Mouse (Mus musculus): Measurements from ENCODE around the gene Cnih1. TPM values are rescaled to one million over a fixed set of nuclear protein-coding genes. Genes with fewer than 3 reads are reported as not detected.

Cnih1 gene
- polyA plus RNA-seq, 1 experiment from 2014 or later, result 170 TPM

DNA sequence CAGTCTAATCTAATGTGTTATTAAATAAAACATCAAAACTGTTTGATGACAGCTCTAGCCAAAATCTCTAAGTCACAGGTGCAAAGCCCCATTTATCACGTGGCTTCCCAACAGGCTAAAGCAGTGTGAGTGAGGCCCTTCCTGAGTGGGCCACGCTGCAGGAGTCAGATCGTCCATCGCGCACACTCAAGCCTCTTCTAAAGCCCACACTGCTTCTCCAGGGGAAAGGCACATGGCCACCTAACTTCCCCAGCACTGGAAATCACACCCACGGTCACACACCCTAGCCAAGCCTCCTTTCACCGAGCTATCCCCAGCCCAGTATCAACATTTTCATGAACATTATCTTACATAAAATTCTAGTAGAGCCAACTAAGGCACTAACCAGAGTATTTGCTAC lies 7.1 kb downstream of the Cnih1 start:
- WGBS, result 93% methylated on average over 7 of the region's 7 CpGs
- no peak overlapping the region for H3K4me2 ChIP-seq (ENCODE audit: low read length)
- H3K4me1 ChIP-seq (replicated peaks; ENCODE audit: insufficient read depth, low read length), result no peaks in the 10 kb centered on the region; the same call in 1 of the 2 replicates
- DNase-seq (ENCODE audit: low spot score), result no peak
- ATAC-seq (replicated peaks; ENCODE audit: low FRiP score, low read depth), result no peak
- H3K9me3 ChIP-seq (replicated peaks; ENCODE audit: low read length), result peaks cover 9% of the 10 kb centered on the region
- no peak overlapping the region for H3K4me3 ChIP-seq (replicated peaks; ENCODE audit: low read depth, low read length)
- H3K27me3 ChIP-seq (ENCODE audit: insufficient read depth, low read length), result no peaks in the 10 kb centered on the region
- no peak overlapping the region for H3K27ac ChIP-seq
- no peak overlapping the region for H3K9ac ChIP-seq (ENCODE audit: low read depth, low read length)
- peaks cover 39% of the 10 kb centered on the region for H3K36me3 ChIP-seq (ENCODE audit: insufficient read depth, low read length)
- TF ChIP-seq CTCF (IDR thresholded peaks at IDR 0.05; ENCODE audit: low read depth), result no peak

DNA sequence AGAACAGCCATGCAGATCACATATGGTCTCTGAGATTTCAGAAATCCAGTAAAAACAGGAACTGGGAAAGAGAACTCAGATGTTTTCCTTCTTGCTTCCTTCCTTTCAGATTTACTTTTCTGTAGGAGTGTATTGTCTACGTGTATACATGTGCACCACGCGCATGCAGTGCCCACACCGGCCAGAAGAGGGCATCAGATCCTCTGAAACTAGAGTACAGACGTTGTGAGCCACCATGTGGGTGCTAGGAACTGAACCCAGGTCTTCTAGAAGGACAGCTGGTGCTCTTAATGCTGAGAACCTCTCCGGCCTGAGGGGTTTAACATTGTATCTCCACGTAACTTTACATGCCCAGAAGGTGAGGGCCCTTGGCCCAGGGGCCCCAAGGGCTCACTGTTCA lies 9.0 kb downstream of the Cnih1 start:
- Histone ChIP-seq H3K4me1 (replicated peaks; ENCODE audit: insufficient read depth, low read length) (no peaks in the 10 kb centered on the region), H3K27ac (no peak overlapping the region), H3K36me3 (ENCODE audit: insufficient read depth, low read length) (peaks cover 45% of the 10 kb centered on the region), H3K9ac (ENCODE audit: low read depth, low read length) (no peak overlapping the region), H3K4me3 (replicated peaks; ENCODE audit: low read depth, low read length) (no peak overlapping the region), H3K4me2 (ENCODE audit: low read length) (no peak overlapping the region), H3K9me3 (replicated peaks; ENCODE audit: low read length) (peaks cover 9% of the 10 kb centered on the region), H3K27me3 (ENCODE audit: insufficient read depth, low read length) (no peaks in the 10 kb centered on the region)
- TF ChIP-seq CTCF (IDR thresholded peaks at IDR 0.05; ENCODE audit: low read depth), result peak; percentile 41
- DNase-seq (ENCODE audit: low spot score), result no peak
- no peak for ATAC-seq (replicated peaks; ENCODE audit: low FRiP score, low read depth)
- WGBS, result 94% methylated on average over 7 of the region's 7 CpGs

GRCm38 (mm10) chr14:46778756-46779155 lies 9.5 kb downstream of the Cnih1 start:
- Histone ChIP-seq H3K9me3 (replicated peaks; ENCODE audit: low read length) (peaks cover 9% of the 10 kb centered on the region), H3K36me3 (ENCODE audit: insufficient read depth, low read length) (peaks cover 44% of the 10 kb centered on the region), H3K4me2 (ENCODE audit: low read length) (no peak overlapping the region), H3K4me3 (replicated peaks; ENCODE audit: low read depth, low read length) (no peak overlapping the region), H3K9ac (ENCODE audit: low read depth, low read length) (no peak overlapping the region), H3K4me1 (replicated peaks; ENCODE audit: insufficient read depth, low read length) (no peaks in the 10 kb centered on the region), H3K27ac (no peak overlapping the region), H3K27me3 (ENCODE audit: insufficient read depth, low read length) (no peaks in the 10 kb centered on the region)
- ATAC-seq (replicated peaks; ENCODE audit: low FRiP score, low read depth), result no peak
- TF ChIP-seq CTCF (IDR thresholded peaks at IDR 0.05; ENCODE audit: low read depth), result no peak
- WGBS, result 98% methylated on average over 9 of the region's 9 CpGs
- no peak for DNase-seq (ENCODE audit: low spot score)

- 88% methylated on average over 6 of the region's 6 CpGs for WGBS
- H3K4me1 ChIP-seq (replicated peaks; ENCODE audit: insufficient read depth, low read length), result no peaks in the 10 kb centered on the region
- H3K4me2 ChIP-seq (ENCODE audit: low read length), result no peak overlapping the region
- no peaks in the 10 kb centered on the region for H3K9me3 ChIP-seq (replicated peaks; ENCODE audit: low read length)
- no peak overlapping the region for H3K9ac ChIP-seq (ENCODE audit: low read depth, low read length)
- DNase-seq (ENCODE audit: low spot score) (no peak), ATAC-seq (replicated peaks; ENCODE audit: low FRiP score, low read depth) (no peak)
- no peak overlapping the region for H3K4me3 ChIP-seq (replicated peaks; ENCODE audit: low read depth, low read length)
- H3K36me3 ChIP-seq (ENCODE audit: insufficient read depth, low read length), result peaks cover 25% of the 10 kb centered on the region
- no peak overlapping the region for H3K27ac ChIP-seq
- no peaks in the 10 kb centered on the region for H3K27me3 ChIP-seq (ENCODE audit: insufficient read depth, low read length)
- TF ChIP-seq CTCF (IDR thresholded peaks at IDR 0.05; ENCODE audit: low read depth), result no peak
These were observed 18.2 kb downstream of the Cnih1 start for GRCm38 (mm10) chr14:46770036-46770435.

DNA sequence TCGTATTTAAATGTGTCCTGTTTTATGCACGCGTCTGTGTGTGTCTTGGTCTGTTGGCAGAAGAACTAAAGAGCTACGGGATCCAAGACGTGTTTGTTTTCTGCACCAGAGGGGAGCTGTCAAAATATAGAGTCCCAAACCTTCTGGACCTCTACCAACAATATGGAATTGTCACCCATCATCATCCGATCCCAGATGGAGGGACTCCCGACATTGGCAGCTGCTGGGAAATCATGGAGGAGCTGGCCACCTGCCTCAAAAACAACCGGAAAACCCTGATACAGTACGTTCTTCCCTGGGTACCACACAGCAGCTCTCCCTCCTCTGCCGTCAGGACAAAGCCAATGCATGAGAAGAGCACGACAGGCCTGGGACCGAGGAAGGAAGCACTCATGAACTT lies 21.1 kb downstream of the Cnih1 start:
- Histone ChIP-seq H3K9ac (ENCODE audit: low read depth, low read length) (no peak overlapping the region), H3K36me3 (ENCODE audit: insufficient read depth, low read length) (peaks cover 24% of the 10 kb centered on the region), H3K27me3 (ENCODE audit: insufficient read depth, low read length) (no peaks in the 10 kb centered on the region), H3K4me2 (ENCODE audit: low read length) (no peak overlapping the region), H3K27ac (no peak overlapping the region), H3K4me1 (replicated peaks; ENCODE audit: insufficient read depth, low read length) (no peaks in the 10 kb centered on the region), H3K9me3 (replicated peaks; ENCODE audit: low read length) (no peaks in the 10 kb centered on the region), H3K4me3 (replicated peaks; ENCODE audit: low read depth, low read length) (no peak overlapping the region)
- 81% methylated on average over 12 of the region's 12 CpGs for WGBS
- ATAC-seq (replicated peaks; ENCODE audit: low FRiP score, low read depth) (no peak), DNase-seq (ENCODE audit: low spot score) (no peak)
- TF ChIP-seq CTCF (IDR thresholded peaks at IDR 0.05; ENCODE audit: low read depth), result no peak

GRCm38 (mm10) chr14:46761186-46761585 lies 27.0 kb downstream of the Cnih1 start:
- DNase-seq (ENCODE audit: low spot score), result peak; percentile 8

More at GRCm38 (mm10) chr14:46761186-46761585, 27.0 kb downstream of the Cnih1 start:
- Histone ChIP-seq H3K9ac (ENCODE audit: low read depth, low read length) (peak overlapping the region; percentile 67), H3K27me3 (ENCODE audit: insufficient read depth, low read length) (no peaks in the 10 kb centered on the region), H3K4me3 (replicated peaks; ENCODE audit: low read depth, low read length) (peak overlapping the region; percentile 82), H3K4me1 (replicated peaks; ENCODE audit: insufficient read depth, low read length) (peaks cover 8% of the 10 kb centered on the region; the same call in 1 of the 2 replicates), H3K36me3 (ENCODE audit: insufficient read depth, low read length) (no peaks in the 10 kb centered on the region), H3K4me2 (ENCODE audit: low read length) (peak overlapping the region; percentile 97), H3K27ac (no peak overlapping the region), H3K9me3 (replicated peaks; ENCODE audit: low read length) (no peaks in the 10 kb centered on the region)
- no peak for TF ChIP-seq CTCF (IDR thresholded peaks at IDR 0.05; ENCODE audit: low read depth)
- WGBS, result 47% methylated on average over 6 of the region's 6 CpGs
- no peak for ATAC-seq (replicated peaks; ENCODE audit: low FRiP score, low read depth)
